Mouse (Mus musculus) forebrain, embryonic 14.5 days (tissue): ENCODE measurements around the gene Tbc1d25. TPM values are rescaled to one million over a fixed set of nuclear protein-coding genes. Genes with fewer than 3 reads are reported as not detected.

ENCODE experiments used
- polyA plus RNA-seq: library from polyadenylated mRNA; unstranded; fragments of >200 nt; fragmentation: Nextera tagmentation; extraction: Ambion mirVana; gene quantifications from 2 replicates; pipeline ENCODE4 v1.2.1, GENCODE M21; 2014

Gene Tbc1d25
- polyA plus RNA-seq, 1 experiment from 2014 or later, result 19.7 TPM

Other genes with a start within 250 kb of the Tbc1d25 start
- gene Eras, start 247.6 kb downstream of the Tbc1d25 start, polyA plus RNA-seq, result not detected in 2 replicates
- 43.3 and 50.4 TPM in 2 replicates for gene Hdac6, start 228.3 kb downstream of the Tbc1d25 start, polyA plus RNA-seq
- 0.11 and 0.19 TPM in 2 replicates for gene Gata1, start 198.1 kb downstream of the Tbc1d25 start, polyA plus RNA-seq
- gene Glod5, start 157.7 kb downstream of the Tbc1d25 start, polyA plus RNA-seq, result 0.46 TPM in 1 of 2 replicates, not detected in the other
- gene Suv39h1, start 101.4 kb downstream of the Tbc1d25 start, polyA plus RNA-seq, result 42.8 and 47.7 TPM in 2 replicates
- 0.15 and 0.33 TPM in 2 replicates for gene Was, start 85.7 kb downstream of the Tbc1d25 start, polyA plus RNA-seq
- 35.2 and 43.2 TPM in 2 replicates for gene Wdr13, start 43.3 kb downstream of the Tbc1d25 start, polyA plus RNA-seq
- 388 and 477 TPM in 2 replicates for gene Rbm3, start 30.3 kb downstream of the Tbc1d25 start, polyA plus RNA-seq
- 25.3 and 28.5 TPM in 2 replicates for gene Ebp, start 17.3 kb upstream of the Tbc1d25 start, polyA plus RNA-seq
- gene Porcn, start 30.3 kb upstream of the Tbc1d25 start, polyA plus RNA-seq, result 35.4 and 42.0 TPM in 2 replicates
- gene Ftsj1, start 76.2 kb upstream of the Tbc1d25 start, polyA plus RNA-seq, result 60.9 and 63.6 TPM in 2 replicates
- 42.8 and 48.3 TPM in 2 replicates for gene Slc38a5, start 95.0 kb upstream of the Tbc1d25 start, polyA plus RNA-seq
- gene Ssxb10, start 151.2 kb upstream of the Tbc1d25 start, polyA plus RNA-seq, result not detected in 2 replicates
- gene Ssxb9, start 190.8 kb upstream of the Tbc1d25 start, polyA plus RNA-seq, result not detected in 2 replicates
- gene Ssxb1, start 237.1 kb upstream of the Tbc1d25 start, polyA plus RNA-seq, result not detected in 2 replicates